Mouse (Mus musculus): ENCODE results near the gene Vamp3. TPM values are rescaled to one million over a fixed set of nuclear protein-coding genes. Genes with fewer than 3 reads are reported as not detected.

Gene Vamp3
- polyA plus RNA-seq, 1 experiment from 2014 or later: 111 TPM

GRCm38 (mm10) chr4:151083027-151083426 lies 25.3 kb upstream of the Vamp3 start:
- H3K36me3 ChIP-seq: peaks cover 65% of the 10 kb centered on the region
- WGBS: 80% methylated on average over 5 of the region's 5 CpGs
- H3K4me3 ChIP-seq: no peak overlapping the region

GRCm38 (mm10) chr4:151081977-151082376 lies 24.2 kb upstream of the Vamp3 start:
- Histone ChIP-seq H3K4me3 (no peak overlapping the region), H3K36me3 (peaks cover 73% of the 10 kb centered on the region), H3K4me2 (replicated peaks) (no peak overlapping the region), H3K9ac (no peak overlapping the region), H3K27me3 (no peaks in the 10 kb centered on the region), H3K27ac (no peak overlapping the region), H3K4me1 (no peaks in the 10 kb centered on the region), H3K9me3 (no peaks in the 10 kb centered on the region)
- 91% methylated on average over 13 of the region's 13 CpGs for WGBS
- ATAC-seq (ENCODE audit: insufficient number of reproducible peaks, insufficient read depth, low FRiP score, low TSS enrichment): no peak

More at GRCm38 (mm10) chr4:151083027-151083426, 25.3 kb upstream of the Vamp3 start:
- ATAC-seq (ENCODE audit: insufficient number of reproducible peaks, insufficient read depth, low FRiP score, low TSS enrichment): no peak
- no peaks in the 10 kb centered on the region for H3K9me3 ChIP-seq
- H3K9ac ChIP-seq: no peak overlapping the region
- H3K4me1 ChIP-seq: no peaks in the 10 kb centered on the region
- H3K27ac ChIP-seq: no peak overlapping the region
- H3K27me3 ChIP-seq: no peaks in the 10 kb centered on the region
- H3K4me2 ChIP-seq (replicated peaks): no peak overlapping the region

DNA sequence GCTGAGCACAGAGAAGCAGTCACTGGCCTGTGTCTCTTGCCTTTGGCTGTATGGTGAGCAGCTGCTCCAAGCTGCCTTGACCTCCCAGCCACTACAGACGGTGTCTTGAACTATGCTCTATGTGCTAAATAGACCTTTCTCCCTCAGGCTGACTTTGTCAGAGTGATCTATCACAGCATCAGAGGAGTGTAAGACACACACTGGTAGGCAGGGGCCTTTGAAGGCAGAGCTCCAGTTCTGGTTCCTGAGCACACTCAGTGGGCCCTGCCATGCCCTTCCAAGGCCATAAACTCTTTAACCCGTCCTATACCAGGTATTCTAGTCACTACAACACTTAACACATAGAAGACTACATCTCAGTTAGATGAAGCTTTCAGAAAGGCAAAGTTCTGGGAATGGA lies 23.6 kb upstream of the Vamp3 start:
- H3K4me1 ChIP-seq: no peaks in the 10 kb centered on the region
- no peaks in the 10 kb centered on the region for H3K27me3 ChIP-seq
- peaks cover 74% of the 10 kb centered on the region for H3K36me3 ChIP-seq
- no peak overlapping the region for H3K4me2 ChIP-seq (replicated peaks)
- H3K27ac ChIP-seq: no peak overlapping the region
- no peak for ATAC-seq (ENCODE audit: insufficient number of reproducible peaks, insufficient read depth, low FRiP score, low TSS enrichment)
- no peak overlapping the region for H3K9ac ChIP-seq
- no peaks in the 10 kb centered on the region for H3K9me3 ChIP-seq
- H3K4me3 ChIP-seq: no peak overlapping the region
- 66% methylated on average over 2 of the region's 2 CpGs for WGBS

GRCm38 (mm10) chr4:151074817-151075216 lies 17.1 kb upstream of the Vamp3 start:
- ATAC-seq (ENCODE audit: insufficient number of reproducible peaks, insufficient read depth, low FRiP score, low TSS enrichment): no peak
- no peak overlapping the region for H3K4me2 ChIP-seq (replicated peaks)
- 93% methylated on average over 15 of the region's 15 CpGs for WGBS

DNA sequence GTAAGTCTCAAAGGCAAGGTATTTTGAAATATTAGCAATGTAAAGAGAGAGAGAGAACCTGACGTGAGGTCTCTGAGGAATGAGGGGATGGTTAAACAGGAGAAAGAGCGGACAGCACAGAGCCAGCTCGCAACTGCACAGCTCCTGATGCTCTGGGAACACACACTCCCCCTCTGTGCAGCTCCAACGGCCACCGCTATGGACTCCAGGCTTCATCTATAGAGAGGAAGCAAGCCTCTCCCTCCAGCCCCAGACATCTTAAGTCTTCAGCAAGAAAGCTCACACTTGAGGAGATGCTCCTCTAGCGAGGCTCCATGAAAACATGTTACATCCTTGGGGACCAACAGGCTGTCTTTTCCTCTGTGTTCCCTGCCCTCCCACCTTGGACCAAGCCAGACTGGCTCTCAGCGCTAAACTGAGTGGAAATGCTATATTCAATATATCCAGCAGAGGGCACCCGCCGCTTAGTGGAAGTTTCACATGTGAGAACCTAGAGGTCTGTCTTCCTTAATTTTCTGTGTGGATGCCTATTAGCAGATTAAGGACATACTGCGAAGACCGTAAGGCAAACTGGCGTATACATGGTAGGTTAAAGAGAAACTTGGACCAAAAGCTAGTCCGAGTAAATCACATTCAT lies 15.5 kb upstream of the Vamp3 start:
- 51% methylated on average over 13 of the region's 13 CpGs for WGBS
- Histone ChIP-seq H3K27ac (no peak overlapping the region), H3K9me3 (no peaks in the 10 kb centered on the region), H3K9ac (no peak overlapping the region), H3K27me3 (no peaks in the 10 kb centered on the region), H3K36me3 (peaks cover 31% of the 10 kb centered on the region), H3K4me1 (no peaks in the 10 kb centered on the region), H3K4me2 (replicated peaks) (no peak overlapping the region), H3K4me3 (no peak overlapping the region)
- ATAC-seq (ENCODE audit: insufficient number of reproducible peaks, insufficient read depth, low FRiP score, low TSS enrichment): no peak

More at GRCm38 (mm10) chr4:151074817-151075216, 17.1 kb upstream of the Vamp3 start:
- Histone ChIP-seq H3K9ac (no peak overlapping the region), H3K36me3 (peaks cover 44% of the 10 kb centered on the region), H3K4me1 (no peaks in the 10 kb centered on the region), H3K9me3 (no peaks in the 10 kb centered on the region), H3K4me3 (no peak overlapping the region), H3K27ac (no peak overlapping the region), H3K27me3 (no peaks in the 10 kb centered on the region)

GRCm38 (mm10) chr4:151070962-151071361 lies 13.2 kb upstream of the Vamp3 start:
- no peaks in the 10 kb centered on the region for H3K9me3 ChIP-seq
- no peak for ATAC-seq (ENCODE audit: insufficient number of reproducible peaks, insufficient read depth, low FRiP score, low TSS enrichment)
- H3K4me2 ChIP-seq (replicated peaks): no peak overlapping the region
- no peaks in the 10 kb centered on the region for H3K27me3 ChIP-seq
- H3K36me3 ChIP-seq: peaks cover 17% of the 10 kb centered on the region
- 87% methylated on average over 7 of the region's 7 CpGs for WGBS
- no peaks in the 10 kb centered on the region for H3K4me1 ChIP-seq
- H3K4me3 ChIP-seq: no peak overlapping the region
- no peak overlapping the region for H3K27ac ChIP-seq
- H3K9ac ChIP-seq: no peak overlapping the region

- Histone ChIP-seq H3K27ac (no peak overlapping the region), H3K9ac (no peak overlapping the region), H3K27me3 (no peaks in the 10 kb centered on the region), H3K9me3 (no peaks in the 10 kb centered on the region), H3K4me2 (replicated peaks) (no peak overlapping the region), H3K4me3 (no peak overlapping the region), H3K4me1 (no peaks in the 10 kb centered on the region), H3K36me3 (no peaks in the 10 kb centered on the region; the same call in 1 of the 2 replicates)
- ATAC-seq (ENCODE audit: insufficient number of reproducible peaks, insufficient read depth, low FRiP score, low TSS enrichment): no peak
- WGBS: 76% methylated on average over 4 of the region's 4 CpGs
Measured at GRCm38 (mm10) chr4:151068751-151069150, 11.0 kb upstream of the Vamp3 start.

DNA sequence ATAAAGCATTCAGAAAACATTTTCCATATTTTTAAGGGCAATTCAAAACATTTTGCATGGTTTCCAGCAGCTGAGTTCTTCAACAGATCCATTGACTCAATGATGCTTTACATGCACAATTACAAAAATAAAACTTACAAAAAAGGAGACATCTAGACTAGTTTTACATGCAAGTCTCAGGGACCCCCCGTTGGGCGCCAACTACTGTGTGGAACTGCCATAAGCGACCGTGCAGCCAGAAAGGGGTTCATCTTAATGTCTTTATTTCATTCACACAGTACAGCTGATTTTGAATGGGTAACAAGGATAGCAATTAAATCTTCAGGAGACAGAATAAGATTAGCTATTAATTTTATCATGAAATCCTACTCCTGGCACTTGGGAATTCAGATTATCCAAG lies 1.8 kb upstream of the Vamp3 start:
- Histone ChIP-seq H3K27me3 (no peaks in the 10 kb centered on the region), H3K9ac (no peak overlapping the region), H3K9me3 (no peaks in the 10 kb centered on the region), H3K36me3 (peaks cover 6% of the 10 kb centered on the region; the same call in 1 of the 2 replicates), H3K4me3 (no peak overlapping the region), H3K4me1 (peaks cover 10% of the 10 kb centered on the region), H3K4me2 (replicated peaks) (no peak overlapping the region), H3K27ac (no peak overlapping the region)
- ATAC-seq (ENCODE audit: insufficient number of reproducible peaks, insufficient read depth, low FRiP score, low TSS enrichment): no peak
- WGBS: 93% methylated on average over 4 of the region's 4 CpGs

DNA sequence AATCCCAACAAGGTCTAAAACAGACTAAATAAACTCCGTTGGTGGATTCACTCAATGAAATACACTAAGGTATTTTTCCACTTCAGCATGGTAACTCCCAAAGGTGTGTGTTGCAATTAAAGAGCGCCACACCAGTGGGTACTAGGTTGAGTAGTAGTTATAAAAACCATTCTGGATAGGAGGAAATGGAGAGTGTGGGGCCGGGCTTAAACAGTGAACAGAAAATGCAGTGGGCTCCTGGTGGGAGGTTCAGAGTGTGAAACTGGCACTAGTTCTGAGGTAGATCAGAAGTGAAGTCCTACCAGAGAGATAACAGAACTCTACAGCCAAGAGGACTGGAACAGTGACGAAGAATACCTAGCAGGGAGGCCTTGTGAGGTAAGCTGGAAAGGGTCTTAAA lies 871 bp upstream of the Vamp3 start:
- H3K9me3 ChIP-seq: no peaks in the 10 kb centered on the region
- ATAC-seq (ENCODE audit: insufficient number of reproducible peaks, insufficient read depth, low FRiP score, low TSS enrichment): no peak
- WGBS: 80% methylated on average over 4 of the region's 4 CpGs
- H3K4me2 ChIP-seq (replicated peaks): peak overlapping the region; percentile 72
- no peaks in the 10 kb centered on the region for H3K27me3 ChIP-seq
- H3K4me1 ChIP-seq: peaks cover 10% of the 10 kb centered on the region
- H3K9ac ChIP-seq: no peak overlapping the region
- peak overlapping the region; percentile 95; the same call in 1 of the 2 replicates for H3K4me3 ChIP-seq
- peak overlapping the region; percentile 74; the same call in 1 of the 2 replicates for H3K27ac ChIP-seq
- H3K36me3 ChIP-seq: peaks cover 14% of the 10 kb centered on the region; the same call in 1 of the 2 replicates

DNA sequence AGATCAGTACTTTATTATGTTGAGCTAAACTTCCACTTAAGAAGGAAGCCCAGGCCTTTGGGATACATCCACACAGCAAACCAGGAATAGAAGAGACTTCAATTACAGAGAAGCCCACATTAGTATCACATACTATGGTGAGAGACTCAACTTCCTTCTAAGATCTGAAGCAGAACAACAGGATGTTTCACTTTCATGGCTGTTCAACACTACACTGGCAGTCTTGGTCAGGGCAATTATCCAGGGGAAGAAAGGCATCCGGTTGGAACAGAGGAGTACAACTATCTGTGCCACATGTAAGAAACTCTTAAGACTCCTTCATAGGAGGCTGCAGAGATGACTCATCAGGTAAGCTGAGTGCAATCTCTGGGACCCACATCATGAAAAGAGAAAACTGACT lies 6.6 kb downstream of the Vamp3 start:
- H3K27ac ChIP-seq: no peak overlapping the region
- no peak overlapping the region for H3K4me2 ChIP-seq (replicated peaks)
- 74% methylated on average over 1 of the region's 1 CpGs for WGBS
- H3K36me3 ChIP-seq: peaks cover 56% of the 10 kb centered on the region
- no peak overlapping the region for H3K9ac ChIP-seq
- ATAC-seq (ENCODE audit: insufficient number of reproducible peaks, insufficient read depth, low FRiP score, low TSS enrichment): no peak
- H3K9me3 ChIP-seq: no peaks in the 10 kb centered on the region
- H3K4me3 ChIP-seq: no peak overlapping the region
- 0 out of 2 replicates have a peak, but pooled peaks cover 2% of the 10 kb centered on the region for H3K4me1 ChIP-seq
- no peaks in the 10 kb centered on the region for H3K27me3 ChIP-seq

GRCm38 (mm10) chr4:151046524-151046923 lies 11.2 kb downstream of the Vamp3 start:
- Histone ChIP-seq H3K4me1 (peaks cover 2% of the 10 kb centered on the region; the same call in 1 of the 2 replicates), H3K9ac (no peak overlapping the region), H3K27ac (no peak overlapping the region), H3K36me3 (peaks cover 36% of the 10 kb centered on the region), H3K27me3 (no peaks in the 10 kb centered on the region), H3K9me3 (no peaks in the 10 kb centered on the region), H3K4me2 (replicated peaks) (no peak overlapping the region), H3K4me3 (no peak overlapping the region)
- 90% methylated on average over 3 of the region's 3 CpGs for WGBS
- no peak for ATAC-seq (ENCODE audit: insufficient number of reproducible peaks, insufficient read depth, low FRiP score, low TSS enrichment)

DNA sequence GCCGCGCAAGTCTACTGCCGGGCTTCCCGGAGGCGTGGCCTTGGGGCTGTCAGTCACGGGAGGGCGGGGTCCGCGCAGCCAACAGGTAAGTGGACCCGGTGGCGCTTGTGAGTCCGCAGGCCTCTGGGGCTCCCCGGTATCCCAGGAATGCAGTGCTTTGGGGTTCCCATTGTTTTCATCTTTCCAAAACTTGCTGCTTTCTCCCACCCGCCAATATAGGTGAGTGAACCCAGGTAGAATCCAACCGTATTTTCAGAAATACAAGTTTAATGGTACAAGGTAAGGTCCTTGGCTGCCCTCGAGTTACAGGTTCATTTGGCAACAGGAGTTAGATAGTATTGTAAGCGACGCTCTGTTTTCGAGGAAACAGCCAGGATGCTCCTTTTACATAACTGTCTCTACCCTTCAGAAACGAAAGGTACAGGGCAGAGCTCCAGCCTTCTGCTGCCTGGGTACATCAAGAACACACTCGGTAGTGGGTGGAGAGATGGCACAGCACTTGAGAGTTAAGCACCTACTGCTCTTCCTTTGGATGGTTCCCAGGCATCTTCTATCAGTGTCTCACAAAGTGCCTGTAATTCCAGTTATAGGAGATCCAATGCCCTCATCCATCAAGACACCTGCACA lies 12.7 kb downstream of the Vamp3 start:
- H3K9me3 ChIP-seq: no peaks in the 10 kb centered on the region
- H3K9ac ChIP-seq: peak overlapping the region; percentile 69; the same call in 1 of the 2 replicates
- no peak for ATAC-seq (ENCODE audit: insufficient number of reproducible peaks, insufficient read depth, low FRiP score, low TSS enrichment)

More for the DNA sequence above, 12.7 kb downstream of the Vamp3 start:
- no peaks in the 10 kb centered on the region for H3K27me3 ChIP-seq
- peak overlapping the region; percentile 97 for H3K4me2 ChIP-seq (replicated peaks)
- 4% methylated on average over 21 of the region's 21 CpGs for WGBS
- peak overlapping the region; percentile 59 for H3K4me3 ChIP-seq
- H3K36me3 ChIP-seq: peaks cover 26% of the 10 kb centered on the region
- peaks cover 2% of the 10 kb centered on the region; the same call in 1 of the 2 replicates for H3K4me1 ChIP-seq
- H3K27ac ChIP-seq: 0 out of 2 replicates have a peak overlapping the region, but pooled peaks have one; percentile 26

Measured in embryonic facial prominence, embryonic 12.5 days (tissue).